Mouse (Mus musculus) heart, postnatal 0 days (tissue): Measurements from ENCODE around the gene Wapl. TPM values are rescaled to one million over a fixed set of nuclear protein-coding genes. Genes with fewer than 3 reads are reported as not detected.

Experiments used
- ATAC-seq: fragments of 200-750 bp; cut with Nextera tagmentation; 2 replicates; pipeline ENCODE4 v1.8.0; 2017; ENCODE audit warnings: low read depth, moderate number of reproducible peaks, moderate library complexity; ENCODE audit not compliant: insufficient read depth
- DNase-seq: peaks from one replicate; pipeline ENCODE4 v3.0.0-alpha.2; 2016; ENCODE audit warnings: low spot score
- H3K27ac ChIP-seq: fragments of 300-500 bp; sonication (generic); 2 replicates; pipeline ENCODE4 v1.5.1; 2014; ENCODE audit warnings: low read depth, mild to moderate bottlenecking
- H3K27me3 ChIP-seq: fragments of 300-500 bp; sonication (generic); 2 replicates; pipeline ENCODE4 v1.6.1; 2014; ENCODE audit warnings: low read length, mixed read lengths; ENCODE audit not compliant: control insufficient read depth, insufficient read depth
- H3K36me3 ChIP-seq: fragments of 300-500 bp; sonication (generic); replicated peaks from 2 replicates; pipeline ENCODE4 v1.6.1; 2014; ENCODE audit warnings: low read length, mixed read lengths; ENCODE audit not compliant: control insufficient read depth, insufficient read depth
- H3K4me1 ChIP-seq: fragments of 300-500 bp; sonication (generic); 2 replicates; pipeline ENCODE4 v1.6.1; 2014; ENCODE audit warnings: antibody characterized with exemption; ENCODE audit not compliant: control insufficient read depth, insufficient read depth
- H3K4me2 ChIP-seq: fragments of 300-500 bp; sonication (generic); 2 replicates; pipeline ENCODE4 v1.6.1; 2014; ENCODE audit warnings: low read depth, mild to moderate bottlenecking, low read length, moderate library complexity
- H3K4me3 ChIP-seq: fragments of 300-500 bp; sonication (generic); 2 replicates; pipeline ENCODE4 v1.5.1; 2014; ENCODE audit warnings: low read depth, low read length
- H3K9ac ChIP-seq: fragments of 300-500 bp; sonication (generic); replicated peaks from 2 replicates; pipeline ENCODE4 v1.6.1; 2014; ENCODE audit warnings: low read depth, low read length, mixed read lengths
- H3K9me3 ChIP-seq: fragments of 300-500 bp; sonication (generic); replicated peaks from 2 replicates; pipeline ENCODE4 v1.6.1; 2016; ENCODE audit warnings: low read length; ENCODE audit not compliant: control insufficient read depth
- CTCF ChIP-seq: IDR thresholded peaks from 2 replicates; pipeline ENCODE4 v1.5.1; 2016; ENCODE audit warnings: antibody characterized with exemption, control low read depth, low read depth
- EP300 ChIP-seq: IDR thresholded peaks from 2 replicates; pipeline ENCODE4 v1.6.1; 2016; ENCODE audit warnings: antibody characterized with exemption, low read depth
- WGBS: fragments of 180-500 bp; shearing (Covaris S2); extraction: QIAGEN DNeasy Blood & Tissue Kit; methylation state at CpG from one replicate; pipeline ENCODE4 v1.1.7; 2014; 5-methylcytosine and 5-hydroxymethylcytosine counted together
- polyA plus RNA-seq: library from polyadenylated mRNA; unstranded; fragments of >200 nt; fragmentation: Nextera tagmentation; extraction: Ambion mirVana; gene quantifications from 2 replicates; pipeline ENCODE4 v1.2.1, GENCODE M21; 2015
- total RNA-seq: library from RNA; depleted of rRNA; stranded (reverse); fragments of >200 nt; gene quantifications from 2 replicates; pipeline ENCODE4 v1.2.3, GENCODE M21; 2014; ENCODE audit warnings: low replicate concordance

The Wapl gene
- total and polyA plus RNA-seq, 2 experiments from 2014 or later: 10.8 to 17.1 TPM

- no peaks in the 10 kb centered on the region for H3K27me3 ChIP-seq
- WGBS: 61% methylated on average over 7 of the region's 7 CpGs
These were observed 29.6 kb upstream of the Wapl start for GRCm38 (mm10) chr14:34644140-34644539.

DNA sequence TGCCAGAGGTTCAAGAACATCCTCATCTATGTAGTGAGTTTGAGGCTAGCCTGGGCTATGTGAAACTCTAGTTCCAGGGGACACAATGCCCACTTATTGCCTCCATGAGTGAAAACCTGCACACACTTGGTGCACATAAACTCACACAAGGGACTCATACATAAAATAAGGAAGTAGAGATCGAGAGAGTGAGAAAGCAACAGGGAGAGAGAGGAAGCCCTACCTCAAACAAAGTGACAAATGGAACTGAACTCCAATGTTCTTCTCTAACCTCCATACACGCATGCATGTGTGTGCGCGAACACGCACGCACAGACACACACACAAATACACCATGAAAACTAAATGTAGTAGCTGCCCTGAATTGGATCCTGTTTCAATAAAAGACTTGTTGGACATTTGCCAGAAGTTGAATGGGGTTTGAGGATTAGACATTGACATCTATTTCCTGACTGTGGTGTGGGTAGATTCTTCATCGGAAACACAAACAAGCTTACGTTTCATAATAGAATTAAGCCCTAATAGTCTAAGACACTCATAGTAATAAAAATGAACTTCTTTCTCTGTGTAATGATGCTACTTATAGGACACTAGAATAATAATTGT is 25.8 kb upstream of the Wapl start:
- H3K4me2 ChIP-seq: no peak overlapping the region
- DNase-seq (no peak), ATAC-seq (no peak)
- H3K9ac ChIP-seq: no peak overlapping the region
- WGBS: 74% methylated on average over 8 of the region's 8 CpGs
- H3K27me3 ChIP-seq: no peaks in the 10 kb centered on the region
- no peak overlapping the region for H3K27ac ChIP-seq
- H3K9me3 ChIP-seq: no peaks in the 10 kb centered on the region
- H3K4me1 ChIP-seq: 0 out of 2 replicates have a peak, but pooled peaks cover 7% of the 10 kb centered on the region
- no peaks in the 10 kb centered on the region for H3K36me3 ChIP-seq
- no peak overlapping the region for H3K4me3 ChIP-seq
- TF ChIP-seq EP300: no peak
- no peak for TF ChIP-seq CTCF

More at GRCm38 (mm10) chr14:34644140-34644539, 29.6 kb upstream of the Wapl start:
- Histone ChIP-seq H3K9me3 (no peaks in the 10 kb centered on the region), H3K9ac (no peak overlapping the region), H3K27ac (no peak overlapping the region), H3K36me3 (no peaks in the 10 kb centered on the region), H3K4me1 (0 out of 2 replicates have a peak, but pooled peaks cover 5% of the 10 kb centered on the region), H3K4me2 (no peak overlapping the region), H3K4me3 (no peak overlapping the region)
- DNase-seq: no peak
- ATAC-seq: no peak
- TF ChIP-seq CTCF (no peak), EP300 (no peak)

DNA sequence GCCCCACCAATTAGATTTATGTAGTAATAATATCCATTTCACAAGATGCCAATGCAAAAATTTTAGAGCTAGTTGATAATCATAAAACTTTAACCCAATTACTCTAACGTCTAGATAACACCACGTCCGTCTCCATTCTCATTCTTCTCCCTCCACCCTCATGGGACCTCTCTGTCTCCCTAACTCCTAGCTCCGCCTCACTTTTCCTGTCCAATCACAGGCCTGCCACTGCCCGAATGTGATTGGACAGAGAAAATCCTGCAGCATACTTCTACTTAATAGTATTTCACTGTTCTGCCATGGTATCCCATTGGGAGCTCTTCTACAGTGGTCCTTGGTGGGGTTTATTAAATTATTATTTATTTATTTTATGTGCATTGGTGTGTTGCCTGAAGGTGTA is 16.6 kb upstream of the Wapl start:
- ATAC-seq: no peak
- H3K4me3 ChIP-seq: no peak overlapping the region
- no peaks in the 10 kb centered on the region for H3K9me3 ChIP-seq
- H3K27ac ChIP-seq: no peak overlapping the region
- WGBS: 88% methylated on average over 5 of the region's 5 CpGs
- no peak overlapping the region for H3K4me2 ChIP-seq
- H3K9ac ChIP-seq: no peak overlapping the region
- no peak for TF ChIP-seq EP300
- TF ChIP-seq CTCF: no peak
- H3K36me3 ChIP-seq: no peaks in the 10 kb centered on the region
- H3K4me1 ChIP-seq: peaks cover 7% of the 10 kb centered on the region; the same call in 1 of the 2 replicates
- H3K27me3 ChIP-seq: no peaks in the 10 kb centered on the region
- no peak for DNase-seq

DNA sequence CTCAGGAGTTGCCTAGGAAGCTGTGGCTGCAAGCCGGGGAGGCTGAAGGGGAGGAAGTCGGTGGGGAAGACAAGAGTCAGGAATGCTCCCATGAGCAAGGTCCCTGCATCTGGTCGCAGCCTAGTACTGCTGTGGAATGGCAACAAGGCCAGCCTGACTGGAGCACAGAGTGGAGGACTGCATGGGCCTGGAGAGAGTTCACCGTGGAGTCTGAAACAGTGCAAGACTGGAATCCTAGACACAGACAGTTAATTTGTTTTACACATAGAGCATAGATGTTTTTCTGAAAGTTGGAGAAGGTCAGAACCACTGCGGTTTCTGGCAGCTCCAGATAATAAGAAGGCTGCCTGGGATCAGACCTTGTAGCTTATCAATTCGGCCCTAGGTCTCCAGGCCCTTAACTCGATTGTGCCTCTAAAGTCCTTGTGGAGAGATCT is 13.4 kb upstream of the Wapl start:
- H3K4me1 ChIP-seq: peaks cover 7% of the 10 kb centered on the region; the same call in 1 of the 2 replicates
- 45% methylated on average over 7 of the region's 7 CpGs for WGBS
- no peaks in the 10 kb centered on the region for H3K9me3 ChIP-seq
- no peak for DNase-seq
- no peak overlapping the region for H3K9ac ChIP-seq
- H3K4me3 ChIP-seq: no peak overlapping the region
- no peaks in the 10 kb centered on the region for H3K36me3 ChIP-seq
- no peak overlapping the region; the same call in 1 of the 2 replicates for H3K27ac ChIP-seq
- TF ChIP-seq EP300 (no peak), CTCF (no peak)
- ATAC-seq: no peak
- no peak overlapping the region for H3K4me2 ChIP-seq
- no peaks in the 10 kb centered on the region for H3K27me3 ChIP-seq

DNA sequence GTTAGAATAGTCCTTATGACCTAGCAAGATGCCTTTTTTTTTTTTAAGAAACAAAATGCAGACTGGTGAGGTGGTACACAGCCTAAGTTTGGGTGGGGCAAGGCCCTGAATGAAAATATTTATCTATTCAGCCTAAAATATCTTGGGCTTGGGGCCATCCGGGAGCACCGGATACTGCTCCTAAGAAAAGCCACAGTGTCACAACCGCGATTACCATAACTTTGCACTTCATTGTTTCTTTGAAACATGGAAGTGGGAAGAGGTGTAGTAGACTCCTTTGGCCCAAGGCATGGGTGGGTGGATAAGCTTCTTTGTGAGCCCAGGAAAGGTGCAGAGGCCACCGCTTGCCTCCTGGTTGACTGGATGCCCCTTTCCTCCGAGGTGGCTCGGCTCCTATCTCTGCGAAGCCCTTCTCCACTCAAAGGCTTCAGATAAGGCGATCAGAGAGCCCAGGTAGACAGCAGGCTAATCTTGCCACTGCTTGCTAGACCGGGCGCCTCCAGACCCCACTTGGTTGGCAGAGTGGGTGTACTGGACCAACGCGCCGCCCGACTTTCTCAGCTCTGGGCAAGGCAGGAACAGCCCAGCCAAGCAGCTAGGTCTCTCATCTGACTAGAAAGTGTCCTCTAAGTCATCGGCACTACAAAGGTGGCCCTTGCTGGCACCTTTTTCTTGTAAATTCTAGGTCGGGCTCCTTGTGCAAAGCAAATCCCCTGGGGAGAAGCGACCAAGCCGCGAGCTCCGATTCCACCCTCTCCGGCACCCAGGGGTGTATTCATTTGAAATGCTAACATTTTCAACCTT is 12.7 kb upstream of the Wapl start:
- DNase-seq: no peak
- 20% methylated on average over 22 of the region's 22 CpGs for WGBS

More for the DNA sequence above, 12.7 kb upstream of the Wapl start:
- H3K4me2 ChIP-seq: peak overlapping the region; percentile 83
- no peaks in the 10 kb centered on the region for H3K9me3 ChIP-seq
- H3K27ac ChIP-seq: peak overlapping the region; percentile 62; the same call in 1 of the 2 replicates
- H3K36me3 ChIP-seq: no peaks in the 10 kb centered on the region
- H3K27me3 ChIP-seq: no peaks in the 10 kb centered on the region
- H3K4me3 ChIP-seq: peak overlapping the region; percentile 60
- ATAC-seq: no peak
- H3K9ac ChIP-seq: peak overlapping the region; percentile 56; the same call in 1 of the 2 replicates
- TF ChIP-seq EP300 (no peak), CTCF (no peak)
- peaks cover 7% of the 10 kb centered on the region; the same call in 1 of the 2 replicates for H3K4me1 ChIP-seq
